Mouse (Mus musculus) E14TG2a.4 (cell line): ENCODE data around the gene Tube1.

Experiments
- CTCF ChIP-seq: conservative IDR thresholded peaks from 2 replicates; pipeline ENCODE4 v1.5.1; 2014; ENCODE audit warnings: low read length
- NANOG ChIP-seq: IDR thresholded peaks from 2 replicates; pipeline ENCODE4 v1.6.1; 2014; ENCODE audit warnings: borderline replicate concordance, low read length, mixed read lengths
- POU5F1 ChIP-seq: IDR thresholded peaks from 2 replicates; pipeline ENCODE4 v1.6.1; 2014; ENCODE audit warnings: low read length, borderline replicate concordance

DNA sequence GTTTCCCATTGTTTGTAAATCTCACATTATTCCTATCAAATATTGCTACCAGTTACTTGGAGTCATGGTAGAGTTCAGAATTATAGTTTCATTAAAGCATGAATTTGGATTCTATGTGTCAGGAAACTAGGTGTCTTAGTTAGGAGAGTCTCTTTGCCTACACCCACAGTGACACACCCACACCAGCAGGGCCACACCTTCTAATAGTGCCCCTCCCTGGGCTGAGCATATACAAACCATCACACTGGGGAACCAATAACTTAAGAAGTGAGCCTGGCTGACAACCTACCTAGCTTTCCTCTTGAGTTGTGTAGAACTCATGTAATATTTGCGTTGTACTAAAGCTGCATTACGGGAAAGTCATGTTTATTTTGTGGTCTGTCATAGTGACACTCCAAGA, 7.6 kb downstream of the Tube1 start:
- TF ChIP-seq CTCF (no peak), POU5F1 (no peak), NANOG (no peak)
